Mouse (Mus musculus): ENCODE results near the gene Sec24a.

- TF ChIP-seq CTCF (conservative IDR thresholded peaks at IDR 0.05; ENCODE audit: low read length), result no peak
- no peak for TF ChIP-seq NANOG (IDR thresholded peaks at IDR 0.05; ENCODE audit: borderline replicate concordance, low read length)
- TF ChIP-seq POU5F1 (IDR thresholded peaks at IDR 0.05; ENCODE audit: borderline replicate concordance, low read length), result no peak
These were observed 74.8 kb downstream of the Sec24a start, which contains the start of gene 0610009B22Rik for GRCm38 (mm10) chr11:51688330-51689328.

Data from E14TG2a.4 (cell line).